Mouse (Mus musculus) embryonic facial prominence, embryonic 12.5 days (tissue): ENCODE data around the gene Tssk3. TPM values are rescaled to one million over a fixed set of nuclear protein-coding genes. Genes with fewer than 3 reads are reported as not detected.

ENCODE experiments used
- ATAC-seq: fragments of 200-750 bp; cut with Nextera tagmentation; 2 replicates; pipeline ENCODE4 v1.8.0; 2017; ENCODE audit not compliant: insufficient number of reproducible peaks, insufficient read depth, low FRiP score, low TSS enrichment
- H3K27ac ChIP-seq: fragments of 300-500 bp; sonication (generic); 2 replicates; pipeline ENCODE4 v1.5.1; 2016; ENCODE audit warnings: mild to moderate bottlenecking
- H3K27me3 ChIP-seq: fragments of 300-500 bp; sonication (generic); 2 replicates; pipeline ENCODE4 v1.6.1; 2016; ENCODE audit warnings: mild to moderate bottlenecking, moderate library complexity
- H3K36me3 ChIP-seq: fragments of 300-500 bp; sonication (generic); 2 replicates; pipeline ENCODE4 v1.6.1; 2016; ENCODE audit warnings: mild to moderate bottlenecking
- H3K4me1 ChIP-seq: fragments of 300-500 bp; sonication (generic); 2 replicates; pipeline ENCODE4 v1.6.1; 2016
- H3K4me2 ChIP-seq: fragments of 300-500 bp; sonication (generic); replicated peaks from 2 replicates; pipeline ENCODE4 v1.6.1; 2016; ENCODE audit warnings: mild to moderate bottlenecking, moderate library complexity
- H3K4me3 ChIP-seq: fragments of 300-500 bp; sonication (generic); 2 replicates; pipeline ENCODE4 v1.5.1; 2016; ENCODE audit warnings: mild to moderate bottlenecking
- H3K9ac ChIP-seq: fragments of 300-500 bp; sonication (generic); 2 replicates; pipeline ENCODE4 v1.6.1; 2016; ENCODE audit warnings: mild to moderate bottlenecking, moderate library complexity
- H3K9me3 ChIP-seq: fragments of 300-500 bp; sonication (generic); 2 replicates; pipeline ENCODE4 v1.6.1; 2016; ENCODE audit warnings: mild to moderate bottlenecking, moderate library complexity
- WGBS: fragments of 180-500 bp; shearing (Covaris S2); methylation state at CpG from one replicate; pipeline ENCODE4 v1.1.7; 2016; 5-methylcytosine and 5-hydroxymethylcytosine counted together
- polyA plus RNA-seq: library from polyadenylated mRNA; unstranded; fragments of >200 nt; fragmentation: Nextera tagmentation; extraction: Ambion mirVana; gene quantifications from 2 replicates; pipeline ENCODE4 v1.2.1, GENCODE M21; 2016

The Tssk3 gene
- polyA plus RNA-seq, 1 experiment from 2014 or later = not detected

GRCm38 (mm10) chr4:129441145-129441544, 49.7 kb downstream of the Tssk3 start:
- Histone ChIP-seq H3K9ac (no peak overlapping the region), H3K27ac (no peak overlapping the region), H3K4me1 (peaks cover 6% of the 10 kb centered on the region; the same call in 1 of the 2 replicates), H3K4me2 (peak overlapping the region; percentile 61; the same call in 1 of the 2 replicates), H3K4me3 (no peak overlapping the region), H3K36me3 (no peaks in the 10 kb centered on the region), H3K27me3 (peaks cover 40% of the 10 kb centered on the region), H3K9me3 (no peaks in the 10 kb centered on the region)
- WGBS = 25% methylated on average over 6 of the region's 6 CpGs
- no peak for ATAC-seq

- H3K27me3 ChIP-seq = peaks cover 40% of the 10 kb centered on the region
- no peaks in the 10 kb centered on the region for H3K36me3 ChIP-seq
- WGBS = 2% methylated on average over 33 of the region's 33 CpGs
- no peaks in the 10 kb centered on the region for H3K9me3 ChIP-seq
- peaks cover 6% of the 10 kb centered on the region; the same call in 1 of the 2 replicates for H3K4me1 ChIP-seq
- H3K27ac ChIP-seq = no peak within 1 kb of the TSS
- peak within 1 kb of the TSS; percentile 47 for H3K4me3 ChIP-seq
- H3K4me2 ChIP-seq = peak within 1 kb of the TSS; percentile 61
- H3K9ac ChIP-seq = peak within 1 kb of the TSS; percentile 57
- peak; percentile 86; the same call in 1 of the 2 replicates for ATAC-seq
Observed at GRCm38 (mm10) chr4:129440340-129441063, 50.3 kb downstream of the Tssk3 start, which contains the start of gene Zbtb8b. TSS of gene Zbtb8b (minus strand) at chr4:129440853.

Other genes with a start within 250 kb of the Tssk3 start
- 5.2 and 5.6 TPM in 2 replicates for gene C77080, start 229.6 kb downstream of the Tssk3 start, polyA plus RNA-seq
- gene Sync, start 203.4 kb downstream of the Tssk3 start, polyA plus RNA-seq = 1.1 and 1.2 TPM in 2 replicates
- 487 and 522 TPM in 2 replicates for gene Rbbp4, start 155.7 kb downstream of the Tssk3 start, polyA plus RNA-seq
- 38.9 and 43.7 TPM in 2 replicates for gene Zbtb8os, start 155.3 kb downstream of the Tssk3 start, polyA plus RNA-seq
- 9.9 and 10.8 TPM in 2 replicates for gene Zbtb8a, start 112.9 kb downstream of the Tssk3 start, polyA plus RNA-seq
- 3.5 TPM in 2 replicates for gene Zbtb8b, start 50.2 kb downstream of the Tssk3 start, polyA plus RNA-seq
- gene Bsdc1, start 29.4 kb downstream of the Tssk3 start, polyA plus RNA-seq = 28.5 and 29.2 TPM in 2 replicates
- 0.32 TPM in 1 of 2 replicates, not detected in the other for gene Fam229a, start 168 bp upstream of the Tssk3 start, polyA plus RNA-seq
- gene Marcksl1, start 22.6 kb upstream of the Tssk3 start, polyA plus RNA-seq = 1,543 and 1,552 TPM in 2 replicates
- gene Hdac1, start 51.7 kb upstream of the Tssk3 start, polyA plus RNA-seq = 246 and 251 TPM in 2 replicates
- 10.8 and 12.6 TPM in 2 replicates for gene Lck, start 82.6 kb upstream of the Tssk3 start, polyA plus RNA-seq
- gene Fam167b, start 87.5 kb upstream of the Tssk3 start, polyA plus RNA-seq = 3.6 and 5.1 TPM in 2 replicates
- gene Eif3i, start 109.6 kb upstream of the Tssk3 start, polyA plus RNA-seq = 257 and 260 TPM in 2 replicates
- 180 TPM in 2 replicates for gene Tmem234, start 109.6 kb upstream of the Tssk3 start, polyA plus RNA-seq
- 2.3 and 3.2 TPM in 2 replicates for gene Dcdc2b, start 123.2 kb upstream of the Tssk3 start, polyA plus RNA-seq
- gene Iqcc, start 128.1 kb upstream of the Tssk3 start, polyA plus RNA-seq = 29.8 and 33.0 TPM in 2 replicates
- gene Ccdc28b, start 132.9 kb upstream of the Tssk3 start, polyA plus RNA-seq = 63.7 and 66.7 TPM in 2 replicates
- gene Txlna, start 150.0 kb upstream of the Tssk3 start, polyA plus RNA-seq = 100 TPM in 2 replicates
- 14.4 and 15.3 TPM in 2 replicates for gene Kpna6, start 181.7 kb upstream of the Tssk3 start, polyA plus RNA-seq
- 16.5 and 18.7 TPM in 2 replicates for gene Tmem39b, start 205.8 kb upstream of the Tssk3 start, polyA plus RNA-seq